Mouse (Mus musculus) adrenal gland, adult 8-10 months (tissue): ENCODE data around the gene Mia. TPM values are rescaled to one million over a fixed set of nuclear protein-coding genes. Genes with fewer than 3 reads are reported as not detected.
A peak's percentile ranks its signal among the peaks of the same experiment; 100 is the strongest.

ENCODE experiments used
- DNase-seq: peaks from one replicate; pipeline ENCODE4 v3.0.0; 2022
- total RNA-seq, 4 experiments: library from RNA; stranded (reverse); gene quantifications; 2 replicates each; pipeline ENCODE4 v1.2.4; 2022

The Mia gene
- total RNA-seq, 4 experiments from 2014 or later: 0.32 to 0.64 TPM; not detected in 2

DNA sequence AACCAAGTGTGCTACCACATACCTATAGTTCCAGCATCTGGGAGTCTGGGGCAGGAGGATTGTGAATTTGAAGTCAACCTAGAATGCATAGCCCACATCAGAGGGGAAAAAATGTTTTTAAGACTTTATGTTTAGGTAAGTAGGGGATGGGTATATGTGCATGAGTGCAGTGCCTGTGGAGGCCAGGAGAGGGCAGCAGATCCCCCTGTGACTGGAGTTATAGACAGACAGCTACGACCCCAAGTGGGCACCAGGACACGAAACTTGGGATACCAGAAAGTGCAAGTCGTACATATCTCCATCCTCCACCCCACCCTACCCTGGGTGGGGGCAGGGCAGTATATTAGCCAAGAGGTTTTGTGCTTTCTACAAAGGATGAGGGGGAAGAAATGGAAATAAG lies 4.0 kb upstream of the Mia start:
- no peak for DNase-seq

DNA sequence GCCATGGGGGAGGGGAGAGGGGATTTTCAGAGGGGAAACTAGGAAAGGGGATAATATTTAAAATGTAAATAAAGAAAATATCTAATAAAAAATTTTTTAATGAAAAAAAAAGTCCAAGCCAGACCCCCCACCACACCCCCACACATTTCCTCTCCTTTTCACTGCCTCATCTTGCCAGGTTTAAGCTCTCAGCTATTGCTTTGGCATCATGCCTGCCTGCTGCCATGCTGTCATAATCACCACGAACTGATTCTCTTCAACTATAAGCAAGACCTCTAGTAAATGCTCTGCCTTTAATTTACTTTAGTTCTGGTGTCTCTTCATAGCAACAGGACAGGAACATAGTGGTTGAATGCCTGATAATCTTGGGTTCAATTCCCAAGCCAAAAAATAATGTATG lies 1.5 kb upstream of the Mia start:
- no peak for DNase-seq

DNA sequence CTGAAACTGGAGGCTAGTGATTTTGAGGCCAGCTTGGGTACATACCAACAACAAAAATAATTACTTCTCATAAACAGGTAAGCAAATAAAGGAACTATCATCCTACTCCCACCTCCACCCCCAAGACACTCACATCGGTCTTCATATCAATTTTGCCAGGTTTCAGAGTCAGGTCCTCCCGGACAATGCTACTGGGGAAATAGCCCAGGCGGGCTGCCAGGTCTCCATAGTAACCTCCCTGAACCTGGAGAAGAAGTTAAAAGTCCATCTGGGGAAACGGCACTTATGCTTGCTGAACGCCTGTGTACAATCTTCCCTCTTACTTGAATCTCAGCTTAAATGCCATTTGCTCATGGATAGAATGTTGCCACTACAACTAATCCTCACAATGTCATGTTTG lies 921 bp downstream of the Mia start:
- DNase-seq: peak; percentile 45

DNA sequence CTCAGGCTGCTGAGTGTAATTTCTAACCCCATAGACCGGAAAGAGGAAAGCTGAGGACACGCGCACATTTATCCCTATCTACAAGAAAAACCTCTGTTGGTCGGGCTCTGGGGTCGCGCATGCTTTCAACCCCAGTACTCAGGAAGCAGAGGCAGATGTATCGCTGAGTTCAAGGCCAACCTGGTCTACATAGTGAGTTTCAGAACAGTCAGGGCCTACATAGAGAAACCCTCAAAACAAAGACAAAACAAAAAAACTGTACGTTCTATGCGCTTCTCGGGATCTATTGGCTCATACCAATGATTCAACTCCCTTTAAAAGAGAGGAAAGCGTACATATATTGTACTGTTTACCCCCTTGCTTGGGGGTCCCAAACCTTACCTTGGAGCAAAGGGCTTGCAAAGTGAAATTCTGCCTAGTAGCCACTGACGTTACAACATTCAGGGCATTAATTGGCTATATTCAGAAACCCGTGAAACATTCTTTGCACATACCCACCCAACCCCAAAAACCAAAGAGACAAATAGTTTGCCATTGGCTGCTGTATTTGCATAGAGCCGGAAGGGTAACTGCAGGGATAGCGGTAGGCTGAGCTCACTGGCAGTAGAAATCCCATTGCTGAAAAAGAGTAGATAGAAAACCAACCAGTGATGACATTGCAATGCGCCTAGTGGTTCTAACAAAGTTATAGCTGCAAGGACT lies 1.6 kb downstream of the Mia start:
- DNase-seq: no peak

DNA sequence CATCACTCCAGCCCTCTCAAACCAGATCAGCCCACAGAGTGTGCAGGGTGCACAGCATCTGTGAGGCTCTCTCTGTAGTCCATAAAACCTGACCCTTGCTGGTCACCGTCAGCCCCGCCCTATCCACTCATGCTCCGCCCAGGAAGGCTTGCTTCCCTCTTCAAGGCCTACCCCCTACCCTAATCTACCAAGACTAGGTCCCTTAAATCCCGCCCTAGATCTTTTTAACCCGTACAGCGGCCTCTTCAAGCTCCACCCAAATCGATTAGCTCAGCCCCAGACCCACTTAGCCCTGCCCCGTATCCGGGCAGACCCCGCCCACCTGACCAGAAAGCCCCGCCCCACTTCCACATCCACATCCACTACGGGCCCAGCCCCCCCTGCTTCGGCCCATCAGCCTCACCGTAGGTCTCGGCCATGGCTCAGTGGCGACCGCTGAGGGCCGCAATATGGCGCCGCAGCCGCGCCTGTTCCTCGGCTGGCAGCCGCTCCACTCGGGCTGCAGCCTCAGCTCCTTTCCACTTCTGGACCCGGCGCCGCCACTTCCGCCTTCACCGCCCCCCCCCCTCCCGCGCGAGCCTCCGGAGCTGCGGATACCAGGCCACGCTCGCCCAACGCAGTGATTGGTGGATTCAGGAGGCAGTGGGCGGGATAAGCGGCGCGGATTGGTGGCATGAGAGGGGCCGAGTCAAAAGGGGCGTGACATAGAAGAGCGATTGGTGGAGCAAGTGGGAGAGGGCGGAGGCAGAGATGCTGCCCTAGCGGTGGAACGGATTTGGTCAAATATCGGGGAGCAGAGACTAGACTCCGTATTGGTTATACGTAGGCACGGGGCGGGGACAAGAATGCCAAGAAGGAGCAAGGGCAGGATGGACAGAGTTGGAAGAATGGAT lies 2.4 kb downstream of the Mia start, which contains the start of gene Rab4b:
Rab4b (minus strand) TSS at position 573 of the 893 bp plus-strand sequence.
- peak; percentile 100 for DNase-seq

DNA sequence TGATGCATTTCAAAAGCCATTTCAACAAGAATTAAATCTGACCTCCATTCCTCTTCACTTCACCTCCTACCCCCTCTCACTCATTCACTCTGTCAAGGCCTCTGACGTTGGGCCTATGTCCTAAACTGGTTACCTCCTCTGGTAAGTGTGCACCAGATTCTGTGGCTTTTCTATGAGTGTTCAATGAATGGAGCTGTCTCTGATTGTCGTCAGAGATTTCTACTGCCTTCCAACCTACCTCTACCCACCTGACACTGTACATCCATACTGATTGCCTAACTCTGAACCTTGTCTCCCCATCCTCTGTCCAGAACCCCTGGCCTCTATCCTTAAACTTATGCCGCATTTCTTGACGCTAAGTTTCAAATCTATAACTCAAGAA lies 3.0 kb downstream of the Mia start:
- no peak for DNase-seq

DNA sequence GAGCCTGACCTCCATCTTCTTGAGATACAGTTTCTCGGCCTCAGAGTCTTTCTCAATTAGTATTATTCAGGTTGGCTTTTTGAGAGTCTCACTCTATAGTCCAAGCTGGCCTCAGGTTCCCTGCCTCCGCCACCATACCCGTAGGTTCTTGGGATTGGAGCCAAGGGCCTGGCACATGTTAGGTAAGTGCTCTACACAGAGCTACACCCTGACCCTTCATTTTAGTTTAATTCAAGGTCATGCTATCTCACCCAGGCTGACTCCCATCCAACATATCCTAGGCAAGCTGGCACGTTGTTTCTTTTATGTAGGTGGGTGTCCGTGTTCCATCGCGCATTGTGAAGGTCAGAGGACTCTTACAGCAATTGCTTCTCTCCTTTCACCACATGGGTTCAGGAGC lies 6.1 kb downstream of the Mia start:
- no peak for DNase-seq

DNA sequence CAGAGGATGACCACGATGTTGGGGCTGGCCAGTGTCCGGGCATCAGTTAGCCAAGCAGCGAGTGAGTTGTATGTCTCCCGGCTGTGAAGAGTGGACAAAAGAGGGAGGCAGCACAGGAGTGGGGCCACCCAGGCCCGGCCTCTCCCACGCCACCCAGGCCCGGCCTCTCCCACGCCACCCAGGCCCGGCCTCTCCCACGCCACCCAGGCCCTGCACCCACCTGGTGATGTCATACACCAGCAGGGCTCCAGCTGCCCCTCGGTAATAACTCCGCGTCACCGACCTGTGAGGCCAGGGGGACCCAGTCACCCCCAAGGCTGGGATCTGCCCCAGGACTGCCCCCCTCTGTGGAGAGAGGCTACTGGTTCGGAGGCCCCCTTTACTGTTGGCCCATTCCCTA lies 6.5 kb downstream of the Mia start:
- no peak for DNase-seq

DNA sequence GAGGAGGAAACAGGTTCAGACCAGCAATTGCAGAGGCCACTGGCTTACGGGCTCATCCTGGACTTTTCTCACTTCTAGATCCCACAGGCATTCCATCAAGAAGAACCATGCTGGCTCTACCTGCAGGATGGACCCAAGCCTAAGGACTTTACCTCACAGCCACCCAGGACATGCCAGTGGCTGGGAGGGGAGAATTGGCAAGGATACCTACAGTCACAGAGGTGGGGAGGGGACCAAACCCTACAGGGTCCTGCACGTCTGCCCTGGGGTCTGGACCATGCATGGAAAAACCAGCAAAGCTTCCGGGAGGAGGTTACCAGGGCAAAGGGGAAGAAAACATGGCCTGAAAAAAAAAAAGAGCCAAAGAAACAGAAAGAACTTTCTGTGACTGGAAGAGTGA lies 10.0 kb downstream of the Mia start:
- no peak for DNase-seq

DNA sequence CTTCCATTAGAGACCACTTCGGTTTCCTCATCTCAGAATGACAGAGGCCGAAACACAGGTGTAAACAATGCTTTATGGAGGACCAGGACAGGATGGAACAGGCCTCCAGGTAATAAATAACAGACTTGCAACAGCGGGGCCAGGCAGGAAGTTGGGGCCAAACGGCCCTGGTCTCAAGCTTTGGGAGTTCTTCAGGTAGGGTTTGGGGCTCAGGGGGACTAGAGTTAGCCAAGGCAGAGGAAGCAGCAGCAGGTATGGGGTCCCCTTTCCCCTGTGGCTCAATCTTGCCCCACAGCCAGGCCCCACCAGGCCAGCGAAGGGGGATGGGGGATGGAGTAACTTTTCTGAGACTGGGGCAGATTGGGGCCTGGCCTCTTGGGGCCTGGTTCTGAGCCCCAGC lies 12.6 kb downstream of the Mia start:
- no peak for DNase-seq

DNA sequence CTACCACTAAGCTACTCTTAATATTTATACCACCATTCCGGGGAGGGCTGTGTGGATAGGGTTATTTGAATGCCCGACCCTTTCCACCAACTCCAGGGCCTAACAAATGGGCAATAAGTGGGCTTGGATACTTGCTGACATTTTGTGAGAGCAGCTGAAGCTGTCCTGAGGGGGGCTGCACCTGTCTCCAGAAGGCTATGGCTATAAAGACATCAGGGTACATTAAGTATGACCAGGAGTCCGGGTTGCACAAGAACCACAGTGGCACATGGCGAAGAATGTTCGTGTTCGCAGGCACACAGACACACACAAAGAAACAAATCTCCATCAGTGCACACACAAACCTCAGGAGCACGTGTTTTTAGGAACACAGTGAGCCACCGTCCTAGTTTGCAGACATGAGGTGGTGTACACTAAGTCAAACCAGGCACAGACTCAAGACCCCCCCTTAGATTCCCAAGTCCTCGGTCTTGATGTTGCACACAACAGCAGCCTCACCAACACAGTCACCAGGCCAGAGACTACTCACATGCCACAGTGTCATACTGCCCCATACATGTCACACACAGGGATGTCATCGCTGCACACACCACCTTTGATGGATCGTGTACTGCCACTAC lies 13.4 kb downstream of the Mia start:
- DNase-seq: no peak

DNA sequence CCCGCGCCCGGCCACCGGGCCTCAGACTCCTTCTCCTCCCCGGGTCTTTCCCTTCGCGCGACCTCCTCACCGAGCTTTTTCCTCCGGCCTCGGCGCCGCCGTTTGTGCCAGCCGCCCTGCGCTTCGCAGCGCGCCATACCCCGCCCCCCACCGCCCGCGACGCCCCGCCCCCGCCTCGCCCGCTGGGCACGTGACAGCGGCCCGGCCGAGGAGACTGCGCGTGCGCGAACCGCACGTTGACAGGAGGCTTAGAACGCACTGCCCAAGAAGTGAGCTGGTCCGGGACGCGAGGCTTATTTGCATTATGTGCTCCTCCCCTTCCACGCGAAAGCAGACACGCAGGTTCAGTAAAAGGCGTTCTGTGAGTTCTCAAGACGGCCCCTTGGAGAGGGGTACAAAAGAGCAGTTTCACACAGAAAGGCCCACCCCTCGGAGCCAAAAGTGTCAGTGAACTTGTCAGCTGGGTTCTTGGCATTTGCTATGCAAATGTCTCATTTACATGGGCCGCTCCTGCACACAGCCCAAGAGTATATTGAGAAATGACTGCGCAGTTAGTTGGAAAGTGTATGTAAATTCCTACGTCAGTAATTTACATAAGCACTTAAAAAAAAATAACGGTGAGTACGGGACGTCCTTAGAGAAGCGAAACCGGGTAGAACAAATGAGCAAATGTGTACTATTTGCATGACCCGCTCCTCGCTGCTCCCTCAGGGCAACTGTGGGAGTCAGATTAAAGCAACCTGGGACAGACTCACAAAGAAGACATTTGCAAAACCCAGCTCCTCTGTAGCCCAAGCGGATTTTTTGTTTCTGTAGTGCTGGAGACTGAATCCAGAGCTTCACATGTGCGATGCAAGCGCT lies 14.1 kb downstream of the Mia start, which contains the start of gene Egln2:
Egln2 (minus strand) TSS at position 189 of the 861 bp plus-strand sequence.
- DNase-seq: peak; percentile 93

DNA sequence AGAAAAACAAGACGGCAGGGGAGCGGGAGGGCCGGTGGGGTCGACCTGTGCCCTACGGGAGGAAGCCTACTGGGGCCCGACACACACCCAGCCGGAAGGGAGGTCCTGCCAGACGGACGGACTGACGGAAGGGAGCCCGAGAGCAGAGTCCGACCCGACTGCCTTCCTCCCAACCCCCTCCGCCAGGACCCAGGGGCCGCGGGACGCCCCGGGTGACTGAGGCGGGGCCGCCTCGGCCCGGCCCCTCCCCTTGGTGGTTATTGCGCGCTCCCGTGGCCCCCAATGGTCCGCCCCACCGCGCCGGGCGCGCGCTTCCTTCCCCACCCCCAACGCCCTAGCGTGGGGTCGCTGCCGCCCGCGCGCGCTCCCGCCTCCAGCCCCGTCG lies 14.7 kb downstream of the Mia start:
- DNase-seq: peak; percentile 89

DNA sequence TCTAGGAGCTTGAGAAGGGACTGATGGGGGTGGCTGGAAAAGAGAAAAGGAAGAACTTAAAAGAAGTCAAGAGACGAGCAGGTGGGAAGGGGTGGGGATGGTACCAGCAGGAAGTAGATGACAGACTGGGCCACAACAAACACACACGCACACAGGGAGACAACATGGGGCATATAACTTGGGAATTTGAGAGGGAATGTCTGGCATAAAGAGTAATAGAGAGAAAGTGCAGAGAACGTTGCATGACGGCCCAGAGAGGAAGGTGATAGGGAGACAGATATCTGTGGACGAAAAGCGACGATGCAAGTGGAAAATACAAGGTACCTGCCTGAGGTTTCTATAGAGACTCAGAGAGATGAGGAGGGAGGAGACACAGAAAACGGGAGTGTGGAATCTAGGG lies 15.3 kb downstream of the Mia start:
- DNase-seq: no peak

DNA sequence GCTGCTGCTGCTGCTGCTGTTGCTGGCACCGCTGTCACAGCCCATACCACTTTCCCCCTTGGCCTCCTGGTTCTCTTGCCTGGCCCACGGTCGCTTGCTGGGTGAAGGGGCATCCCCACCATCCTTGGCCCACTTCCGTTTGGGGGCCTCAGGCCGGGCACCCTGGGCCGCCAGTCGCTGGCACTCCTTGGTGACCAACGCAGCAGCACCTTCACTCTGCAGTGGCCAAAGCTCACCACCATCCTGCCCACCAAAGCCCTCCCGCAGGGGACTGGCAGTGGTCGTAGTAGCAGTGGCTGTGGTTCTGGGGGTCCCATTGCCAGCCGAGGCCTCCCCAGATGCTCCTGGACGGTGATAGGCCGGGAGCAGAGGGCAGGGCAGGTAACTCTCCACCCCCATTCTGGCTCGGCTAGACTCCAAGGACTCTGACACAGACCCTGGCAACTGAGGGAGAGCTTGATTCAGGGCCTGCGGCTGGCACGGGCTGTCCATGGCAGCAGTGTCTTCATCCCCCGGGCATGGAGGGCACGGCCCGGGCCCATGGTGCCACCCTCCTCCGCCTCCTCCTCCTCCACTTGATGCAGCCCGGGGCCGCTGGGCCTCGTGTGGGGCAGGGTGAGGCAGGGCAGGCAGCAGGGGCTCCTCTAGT lies 15.8 kb downstream of the Mia start:
- peak; percentile 87 for DNase-seq

DNA sequence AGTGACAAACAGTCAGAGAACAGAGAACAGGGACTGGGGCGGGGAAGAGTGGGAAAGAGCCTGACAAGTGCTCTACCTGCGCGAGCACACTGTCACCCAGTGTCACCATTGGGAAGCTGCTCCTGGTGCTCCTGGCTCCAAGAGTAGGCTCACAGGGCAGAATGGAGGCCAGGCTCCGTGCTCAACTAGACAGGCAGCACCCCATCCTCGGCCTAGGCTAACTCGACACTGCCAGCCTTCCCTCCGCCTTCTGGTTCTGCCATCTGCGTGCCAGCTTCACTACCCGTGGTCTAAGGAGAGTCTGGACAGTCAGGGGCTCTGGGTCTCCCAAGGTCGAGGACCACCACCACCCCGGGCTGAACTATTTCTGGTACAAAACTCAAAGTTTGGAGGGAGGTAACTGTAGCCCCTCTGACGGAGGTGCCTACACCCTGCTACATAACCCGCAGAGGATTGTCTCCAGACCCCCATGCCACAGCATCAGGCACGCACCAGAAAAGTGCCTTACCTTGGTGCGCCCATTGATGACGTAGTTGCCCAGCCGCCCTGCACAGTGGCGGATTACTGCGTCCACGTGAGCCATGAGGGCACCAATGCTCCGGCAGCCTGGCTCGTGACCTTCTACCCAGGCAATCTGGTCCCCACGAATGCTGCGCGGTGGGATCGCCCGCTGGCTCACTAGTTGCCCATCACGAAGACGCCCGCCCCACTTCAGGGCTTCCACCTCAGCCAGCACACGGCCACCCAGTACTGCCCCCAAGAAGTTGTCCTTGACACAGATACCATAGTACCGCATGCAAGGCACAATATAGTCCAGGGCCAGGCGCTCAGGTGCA lies 16.6 kb downstream of the Mia start:
- DNase-seq: peak; percentile 75

DNA sequence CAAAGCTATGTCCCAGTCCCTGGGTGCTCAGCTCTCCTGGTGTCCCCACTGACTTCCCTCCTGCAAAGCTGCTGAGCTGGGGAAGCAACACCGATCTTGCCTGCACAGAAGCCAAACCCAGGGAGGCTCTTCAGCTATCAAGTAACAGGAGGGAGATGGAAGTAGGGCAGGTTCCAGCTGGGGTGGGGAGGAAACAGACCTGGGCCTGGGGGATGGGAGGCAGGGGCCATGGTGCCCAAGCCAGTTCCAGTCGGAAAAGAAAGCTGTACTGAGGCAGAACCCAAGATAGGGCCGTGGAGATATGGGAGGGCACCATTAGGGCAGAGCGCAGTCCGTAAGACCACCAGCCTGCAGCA lies 17.5 kb downstream of the Mia start:
- DNase-seq: no peak

DNA sequence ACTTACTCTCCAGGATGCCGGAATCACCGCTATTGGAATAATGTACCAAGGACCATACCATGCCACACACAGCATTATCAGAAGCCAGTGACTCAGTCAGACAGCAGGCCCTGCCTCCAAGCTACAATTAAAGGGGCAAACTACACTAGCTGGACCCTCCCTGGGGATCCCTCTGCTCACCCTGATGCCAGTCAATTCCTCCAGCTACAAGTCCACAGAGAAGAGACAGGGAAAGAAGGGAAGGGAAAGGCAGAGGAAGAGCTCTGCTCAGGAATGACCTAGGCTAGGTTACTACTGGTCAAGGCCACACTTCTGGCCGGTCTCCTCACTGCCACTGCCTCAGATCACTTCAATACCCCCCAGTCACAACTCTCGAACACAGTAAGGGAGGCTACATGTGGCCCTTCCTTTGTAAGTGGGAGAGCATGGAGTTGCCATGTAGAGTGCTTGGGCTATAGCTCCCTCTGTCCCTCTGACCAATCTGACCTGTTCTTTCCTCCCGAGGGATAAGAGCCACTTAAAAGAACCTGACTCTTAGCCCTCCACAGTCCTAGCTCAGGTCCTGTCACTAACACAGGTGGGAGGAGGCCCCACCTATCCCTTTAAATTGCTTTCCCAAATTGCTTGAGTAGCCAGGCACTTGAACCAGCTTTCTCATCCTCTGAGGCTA lies 18.0 kb downstream of the Mia start:
- no peak for DNase-seq

DNA sequence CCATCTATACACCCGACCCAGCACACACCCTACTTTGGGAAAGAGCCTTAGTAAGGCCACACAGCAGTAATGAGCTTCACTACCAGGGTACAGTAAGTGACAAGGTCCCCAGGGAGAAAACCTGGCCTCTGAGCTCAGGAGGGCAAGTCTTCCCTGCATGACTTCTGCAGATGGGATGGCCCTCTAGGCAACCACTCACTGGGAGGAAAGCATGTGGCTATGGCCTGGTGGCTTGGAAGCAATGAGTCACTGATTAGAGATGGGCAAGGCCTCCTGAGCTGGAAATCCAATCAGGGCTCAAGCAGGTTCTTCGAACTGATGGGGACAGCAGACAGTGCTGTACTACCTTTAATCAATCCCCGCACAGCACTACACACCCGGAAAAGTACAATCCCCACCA lies 19.2 kb downstream of the Mia start:
- peak; percentile 61 for DNase-seq

DNA sequence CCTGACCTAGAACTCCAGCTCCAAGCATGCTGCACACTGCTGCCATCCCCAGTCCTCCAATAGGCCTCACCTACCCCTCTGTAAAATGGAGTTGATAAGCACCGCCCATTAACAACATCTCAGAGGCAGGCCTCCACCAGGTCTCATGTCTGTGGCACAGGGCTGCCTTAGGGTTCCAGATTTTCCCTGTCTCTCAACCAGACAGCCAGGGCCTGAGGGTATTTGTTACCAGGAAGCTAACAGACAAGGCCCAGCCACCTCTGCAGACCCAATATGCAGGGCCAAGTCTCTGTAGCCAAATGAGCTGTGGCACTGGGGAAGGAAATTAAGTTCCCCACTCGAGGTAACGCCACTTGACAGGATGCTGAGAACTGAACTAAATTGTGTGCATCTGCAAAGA lies 20.0 kb downstream of the Mia start:
- no peak for DNase-seq
